ENCODE assay signal across 16 mouse cellular contexts in the genomic region with DNA sequence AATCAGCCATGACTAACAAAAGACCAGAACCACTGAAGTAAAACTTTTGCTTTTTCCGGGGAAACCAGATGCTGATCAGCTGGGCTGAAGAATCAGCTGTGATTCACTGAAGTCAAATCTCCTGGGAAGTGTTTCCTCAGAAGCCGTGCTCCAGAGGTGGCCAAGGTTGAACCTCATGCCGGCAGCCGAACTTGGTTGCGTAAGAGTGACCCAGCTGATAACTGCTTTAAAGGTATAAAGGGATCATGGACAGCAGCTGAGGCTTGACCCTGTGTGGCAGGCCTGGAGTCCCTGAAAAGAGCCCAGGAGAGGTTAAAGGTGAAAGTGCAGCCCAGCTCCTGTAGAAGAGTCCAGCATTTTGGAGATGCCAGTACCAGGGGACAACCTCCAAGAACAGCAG. TPM values are rescaled to one million over a fixed set of nuclear protein-coding genes. Genes with fewer than 3 reads are reported as not detected.
DNase-seq lines count a peak whose midpoint lies in the region; ATAC-seq lines count a peak whose summit lies in the region.
"Had no signal": no experiment of that assay in that cellular context is flagged by ENCODE, and none has a peak within 500 bp of the region (broad histone marks: within the 10 kb centered on the region; RNA-seq: fewer than 3 reads in every experiment).

No protein-coding gene starts in this region.

- WGBS in liver, embryonic 12.5 days (ENCODE audit: insufficient replicate concordance), result 59% methylated on average over 5 of the region's 5 CpGs

- intact Hi-C loops in heart, postnatal 36 days (cut with DNase I), result loop anchor here (2.0 kb wide), 1 partner anchor 22 kb away; a partner anchor contains a TSS

- H3K9ac ChIP-seq in liver, embryonic 12.5 days, result no peak overlapping the region
- H3K9ac ChIP-seq: embryonic facial prominence, embryonic 15.5 days; forebrain, postnatal 0 days; hindbrain, embryonic 14.5 days had no signal

- ATAC-seq in liver, embryonic 12.5 days, result no peak
- ATAC-seq: forebrain, postnatal 0 days had no signal

- H3K4me1 ChIP-seq in liver, embryonic 12.5 days, result peaks cover 62% of the 10 kb centered on the region

- H3K27ac ChIP-seq in liver, embryonic 12.5 days, result peak overlapping the region; percentile 62; the same call in 1 of the 2 replicates
- H3K27ac ChIP-seq: embryonic facial prominence, embryonic 15.5 days; hindbrain, embryonic 14.5 days had no signal

- H3K9me3 ChIP-seq in liver, embryonic 12.5 days (replicated peaks), result no peaks in the 10 kb centered on the region
- H3K9me3 ChIP-seq: embryonic facial prominence, embryonic 15.5 days had no signal

- peaks cover 4% of the 10 kb centered on the region; the same call in 1 of the 2 replicates for H3K36me3 ChIP-seq in liver, embryonic 12.5 days

- peak; percentile 64 to 78 for DNase-seq in heart, adult 18-20 months
- no peak for DNase-seq in heart, postnatal 36 days
- peak; percentile 66 for DNase-seq in 3T3-L1 (ENCODE audit: low read depth, low spot score)
- DNase-seq in adrenal gland, adult 2 months, result peak; percentile 80
- DNase-seq in thymus, adult 18-20 months, result no peak
- no peak for DNase-seq in cerebellum, adult 11-12 months
- no peak for DNase-seq in spleen, adult 12 weeks (ENCODE audit: low spot score)
- DNase-seq: cerebellum, postnatal 36 days; forebrain, postnatal 0 days; kidney, postnatal 4 days; midbrain, embryonic 14.5 days; right cerebral cortex, adult 18-20 months had no signal

- H3K27me3 ChIP-seq in liver, embryonic 12.5 days (replicated peaks), result no peaks in the 10 kb centered on the region
- H3K27me3 ChIP-seq: CH12.LX; embryonic facial prominence, embryonic 15.5 days had no signal

- H3K4me3 ChIP-seq in liver, embryonic 12.5 days, result no peak overlapping the region
- H3K4me3 ChIP-seq: embryonic facial prominence, embryonic 15.5 days had no signal

- H3K4me2 ChIP-seq in liver, embryonic 12.5 days, result no peak overlapping the region
- H3K4me2 ChIP-seq: embryonic facial prominence, embryonic 15.5 days; hindbrain, embryonic 14.5 days had no signal

RNA-seq across cellular contexts. Expression of a gene that starts 3.9 kb away (rescaled TPM):
- total RNA-seq in heart, adult 18-20 months (2021), result 1 to 10 TPM; 3.2 to 3.3 TPM
- 1 to 10 TPM; 2.8 to 3.2 TPM for total RNA-seq in heart, postnatal 36 days (2021)
- 1 to 10 TPM; 6.2 to 8.3 TPM for total RNA-seq in adrenal gland, adult 2 months (2021)
- polyA plus RNA-seq in adrenal gland, adult 2 months (2012; rRNA removed), result 5.1 and 5.7 TPM in 2 replicates
- polyA plus RNA-seq in liver, embryonic 12.5 days (2016; fragmentation: Nextera tagmentation; extraction: Ambion mirVana), result 1.3 and 1.6 TPM in 2 replicates

RNA-seq across cellular contexts. Expression of a gene that starts 8.4 kb away (rescaled TPM):
- total RNA-seq in heart, adult 18-20 months (2021), result 100 to 1,000 TPM; 253 to 273 TPM
- 100 to 1,000 TPM; 267 to 286 TPM for total RNA-seq in heart, postnatal 36 days (2021)
- total RNA-seq in adrenal gland, adult 2 months (2021), result 100 to 1,000 TPM; 786 to 985 TPM
- polyA plus RNA-seq in adrenal gland, adult 2 months (2012; rRNA removed), result 324 and 445 TPM in 2 replicates
- 533 and 540 TPM in 2 replicates for polyA plus RNA-seq in liver, embryonic 12.5 days (2016; fragmentation: Nextera tagmentation; extraction: Ambion mirVana)

RNA-seq across cellular contexts. Expression of a gene that starts 23.3 kb away (rescaled TPM):
- 10 to 100 TPM; 15.9 to 19.9 TPM for total RNA-seq in heart, adult 18-20 months (2021)
- 10 to 100 TPM; 19.3 TPM for total RNA-seq in heart, postnatal 36 days (2021)
- 10 to 100 TPM; 26.1 to 32.6 TPM for total RNA-seq in adrenal gland, adult 2 months (2021)
- polyA plus RNA-seq in adrenal gland, adult 2 months (2012; rRNA removed), result 52.8 and 59.6 TPM in 2 replicates
- 15.0 and 16.0 TPM in 2 replicates for polyA plus RNA-seq in liver, embryonic 12.5 days (2016; fragmentation: Nextera tagmentation; extraction: Ambion mirVana)

RNA-seq across cellular contexts. Expression of a gene that starts 43.3 kb away (rescaled TPM):
- 10 to 100 TPM; 75.4 to 75.8 TPM for total RNA-seq in heart, adult 18-20 months (2021)
- 10 to 100 TPM; 79.8 to 82.7 TPM for total RNA-seq in heart, postnatal 36 days (2021)
- total RNA-seq in adrenal gland, adult 2 months (2021), result 100 to 1,000 TPM; 120 to 128 TPM
- polyA plus RNA-seq in adrenal gland, adult 2 months (2012; rRNA removed), result 129 and 130 TPM in 2 replicates
- 34.9 and 40.3 TPM in 2 replicates for polyA plus RNA-seq in liver, embryonic 12.5 days (2016; fragmentation: Nextera tagmentation; extraction: Ambion mirVana)

RNA-seq across cellular contexts. Expression of a gene that starts 45.2 kb away (rescaled TPM):
- total RNA-seq in heart, adult 18-20 months (2021), result 1 to 10 TPM; 7.7 to 8.2 TPM
- total RNA-seq in heart, postnatal 36 days (2021), result 1 to 10 TPM; 7.2 to 8.8 TPM
- 10 to 100 TPM; 11.7 to 12.3 TPM for total RNA-seq in adrenal gland, adult 2 months (2021)
- 16.0 and 16.3 TPM in 2 replicates for polyA plus RNA-seq in adrenal gland, adult 2 months (2012; rRNA removed)
- polyA plus RNA-seq in liver, embryonic 12.5 days (2016; fragmentation: Nextera tagmentation; extraction: Ambion mirVana), result 7.7 and 8.1 TPM in 2 replicates

Comparison
In these comparisons a context has a peak if more than half of its experiments do, and no peak if none do; other contexts are left out.
1. DNase-seq: peak in heart, adult 18-20 months (2 of 2), 3T3-L1 (single experiment) and adrenal gland, adult 2 months (single experiment); none in heart, postnatal 36 days (0 of 2), thymus, adult 18-20 months (0 of 2), cerebellum, adult 11-12 months (single experiment) and spleen, adult 12 weeks (single experiment).